Mouse (Mus musculus) spleen, adult 18-20 months (tissue): Measurements from ENCODE around the gene Aqr.

Source experiments
- DNase-seq, 2 experiments: peaks; one replicate each; pipeline ENCODE4 v3.0.0; 2022; ENCODE audit warnings: mixed read lengths in 2 of 2

Gene Aqr

GRCm38 (mm10) chr2:114058226-114058796, 128.5 kb downstream of the Aqr start:
- no peak for DNase-seq

GRCm38 (mm10) chr2:114057303-114057853, 129.4 kb downstream of the Aqr start:
- DNase-seq = no peak

GRCm38 (mm10) chr2:114054129-114054528, 132.7 kb downstream of the Aqr start:
- DNase-seq = no peak

- DNase-seq = no peak
Measured at GRCm38 (mm10) chr2:114052696-114053598, 133.9 kb downstream of the Aqr start, which contains the start of gene Actc1. Gene Actc1 (minus strand): TSS chr2:114053548.

- DNase-seq = no peak
Measured at GRCm38 (mm10) chr2:114051871-114052241, 135.0 kb downstream of the Aqr start.
